Mouse (Mus musculus): ENCODE results near the gene Gemin5. TPM values are rescaled to one million over a fixed set of nuclear protein-coding genes. Genes with fewer than 3 reads are reported as not detected.
"Not testable (repeated sequence)": the region's sequence is repeated elsewhere in the genome, so short reads cannot be mapped to it uniquely, and the experiment has no call there.

Gemin5 gene
- polyA plus RNA-seq, 1 experiment from 2014 or later = 13.9 TPM

GRCm38 (mm10) chr11:58102581-58103343 is 65.6 kb downstream of the Gemin5 start:
- ATAC-seq = no peak
- Histone ChIP-seq H3K4me3 (peak overlapping the region; percentile 98; the same call in 1 of the 2 replicates), H3K4me1 (peaks cover 38% of the 10 kb centered on the region), H3K36me3 (ENCODE audit: poor library complexity, severe bottlenecking) (no peaks in the 10 kb centered on the region), H3K27ac (no peak overlapping the region), H3K27me3 (peaks cover 13% of the 10 kb centered on the region), H3K9ac (peak overlapping the region; percentile 93; the same call in 1 of the 2 replicates), H3K4me2 (peak overlapping the region; percentile 77), H3K9me3 (replicated peaks) (no peaks in the 10 kb centered on the region)
- 82% methylated on average over 9 of the region's 9 CpGs for WGBS

DNA sequence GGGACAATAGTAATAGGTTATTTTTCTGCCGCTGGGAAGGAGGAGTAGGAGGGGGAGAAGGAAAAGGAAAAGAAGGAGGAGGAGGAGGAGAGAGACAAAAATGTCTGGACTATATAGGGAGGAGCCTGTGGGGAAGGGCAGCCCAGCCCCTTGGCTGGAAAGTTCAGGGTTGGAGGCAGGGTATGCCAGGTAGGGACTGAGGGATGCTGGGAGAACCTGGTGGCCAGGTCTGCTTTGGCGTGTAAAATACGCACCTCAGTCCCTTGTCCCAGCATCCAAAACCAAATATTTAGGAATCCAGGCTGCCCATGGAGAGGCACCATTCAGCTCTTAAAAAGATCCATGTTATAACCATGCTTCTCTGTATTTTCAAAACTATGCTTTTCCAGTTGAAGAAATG is 66.2 kb downstream of the Gemin5 start:
- H3K4me3 ChIP-seq = no peak overlapping the region
- peaks cover 36% of the 10 kb centered on the region for H3K4me1 ChIP-seq
- H3K36me3 ChIP-seq (ENCODE audit: poor library complexity, severe bottlenecking) = no peaks in the 10 kb centered on the region
- no peak overlapping the region for H3K4me2 ChIP-seq
- no peak overlapping the region for H3K9ac ChIP-seq
- 91% methylated on average over 3 of the region's 3 CpGs for WGBS
- H3K27me3 ChIP-seq = peaks cover 18% of the 10 kb centered on the region
- no peaks in the 10 kb centered on the region for H3K9me3 ChIP-seq (replicated peaks)
- no peak for ATAC-seq
- no peak overlapping the region for H3K27ac ChIP-seq

DNA sequence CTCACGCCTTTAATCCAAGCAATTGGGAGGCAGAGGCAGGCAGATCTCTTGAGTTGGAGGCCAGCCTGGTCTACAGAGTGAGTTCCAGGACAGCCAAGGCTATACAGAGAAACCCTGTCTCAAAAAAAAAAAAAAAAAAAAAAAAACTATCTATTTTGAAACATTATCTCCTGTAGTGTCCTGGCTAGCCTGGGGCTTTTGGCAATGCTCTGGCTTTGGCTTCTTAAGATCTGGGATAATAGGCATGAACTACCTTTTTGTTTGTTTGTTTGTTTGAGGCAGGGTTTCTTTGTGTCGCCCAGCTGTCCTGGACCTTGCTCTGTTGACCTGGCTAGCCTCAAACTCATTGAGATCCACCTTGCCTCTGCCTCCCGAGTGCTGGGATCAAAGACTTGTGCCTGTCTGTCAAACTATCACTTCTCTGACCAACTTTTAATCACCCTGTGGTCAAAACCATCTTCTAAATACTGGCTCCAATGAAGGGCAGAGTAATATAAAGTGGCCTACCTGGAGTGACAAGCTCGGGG is 67.1 kb downstream of the Gemin5 start:
- H3K9me3 ChIP-seq (replicated peaks) = no peaks in the 10 kb centered on the region
- 83% methylated on average over 4 of the region's 4 CpGs for WGBS

GRCm38 (mm10) chr11:58100006-58100405 is 68.3 kb downstream of the Gemin5 start:
- Histone ChIP-seq H3K4me1 (peaks cover 21% of the 10 kb centered on the region), H3K9ac (0 out of 2 replicates have a peak overlapping the region, but pooled peaks have one; percentile 12), H3K9me3 (replicated peaks) (no peaks in the 10 kb centered on the region), H3K4me2 (no peak overlapping the region), H3K4me3 (no peak overlapping the region), H3K27me3 (peaks cover 36% of the 10 kb centered on the region), H3K36me3 (ENCODE audit: poor library complexity, severe bottlenecking) (no peaks in the 10 kb centered on the region), H3K27ac (no peak overlapping the region)
- 92% methylated on average over 2 of the region's 2 CpGs for WGBS
- ATAC-seq = no peak

More for the DNA sequence above, 67.1 kb downstream of the Gemin5 start:
- Histone ChIP-seq H3K4me1 (peaks cover 33% of the 10 kb centered on the region), H3K27me3 (peaks cover 27% of the 10 kb centered on the region), H3K27ac (no peak overlapping the region), H3K4me3 (no peak overlapping the region), H3K36me3 (ENCODE audit: poor library complexity, severe bottlenecking) (no peaks in the 10 kb centered on the region), H3K4me2 (no peak overlapping the region), H3K9ac (no peak overlapping the region)
- ATAC-seq = no peak

- Histone ChIP-seq H3K27me3 (peaks cover 36% of the 10 kb centered on the region), H3K4me2 (peak overlapping the region; percentile 64; the same call in 1 of the 2 replicates), H3K4me1 (peaks cover 13% of the 10 kb centered on the region)
- H3K4me3 ChIP-seq; H3K9me3 ChIP-seq (replicated peaks); H3K27ac ChIP-seq; H3K9ac ChIP-seq; H3K36me3 ChIP-seq (ENCODE audit: poor library complexity, severe bottlenecking); ATAC-seq: not testable (repeated sequence)
- 65% methylated on average over 5 of the region's 5 CpGs for WGBS
Measured at GRCm38 (mm10) chr11:58098366-58098720, 70.0 kb downstream of the Gemin5 start.

DNA sequence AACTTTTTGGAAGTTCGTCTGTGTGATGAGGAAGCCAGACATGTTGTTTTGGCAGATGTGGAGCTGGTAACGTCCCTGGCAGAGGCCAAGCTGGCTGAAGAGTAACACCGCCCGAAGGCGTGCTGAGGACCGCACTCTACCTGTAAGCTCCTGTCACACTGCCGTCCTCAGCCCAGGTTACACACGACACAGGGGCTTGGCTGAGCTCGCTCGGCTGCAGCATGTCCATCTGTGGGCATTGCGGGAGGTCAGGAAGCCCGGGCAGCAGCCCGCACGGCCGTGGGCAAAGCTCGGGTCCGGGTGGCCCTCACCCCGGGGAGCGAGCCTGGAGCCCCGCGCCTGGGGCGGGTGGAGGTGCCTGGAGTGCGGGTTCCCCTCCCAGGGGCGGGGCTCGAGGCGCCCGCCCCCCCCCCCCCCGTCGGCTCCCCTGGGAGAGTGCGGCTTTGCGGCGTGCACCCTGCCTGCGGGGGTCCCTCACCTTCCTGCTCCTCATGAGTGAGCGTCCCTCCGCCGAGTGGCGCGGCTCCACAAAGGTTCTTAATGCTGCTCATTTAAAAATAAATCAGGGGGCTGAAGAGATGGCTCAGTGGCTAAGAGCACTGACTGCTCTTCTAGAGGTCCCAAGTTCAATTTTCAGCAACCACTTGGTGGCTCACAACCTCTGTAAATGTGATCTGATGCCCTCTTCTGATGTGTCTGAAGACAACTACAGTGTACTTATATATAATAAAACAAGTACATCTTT is 70.5 kb downstream of the Gemin5 start:
- H3K4me3 ChIP-seq = peak overlapping the region; percentile 33
- H3K9ac ChIP-seq = peak overlapping the region; percentile 53
- no peaks in the 10 kb centered on the region for H3K9me3 ChIP-seq (replicated peaks)
- H3K4me2 ChIP-seq = peak overlapping the region; percentile 64
- H3K27me3 ChIP-seq = peaks cover 36% of the 10 kb centered on the region
- WGBS = 3% methylated on average over 30 of the region's 38 CpGs
- H3K4me1 ChIP-seq = peaks cover 8% of the 10 kb centered on the region
- no peaks in the 10 kb centered on the region for H3K36me3 ChIP-seq (ENCODE audit: poor library complexity, severe bottlenecking)
- ATAC-seq = no peak
- no peak overlapping the region for H3K27ac ChIP-seq

DNA sequence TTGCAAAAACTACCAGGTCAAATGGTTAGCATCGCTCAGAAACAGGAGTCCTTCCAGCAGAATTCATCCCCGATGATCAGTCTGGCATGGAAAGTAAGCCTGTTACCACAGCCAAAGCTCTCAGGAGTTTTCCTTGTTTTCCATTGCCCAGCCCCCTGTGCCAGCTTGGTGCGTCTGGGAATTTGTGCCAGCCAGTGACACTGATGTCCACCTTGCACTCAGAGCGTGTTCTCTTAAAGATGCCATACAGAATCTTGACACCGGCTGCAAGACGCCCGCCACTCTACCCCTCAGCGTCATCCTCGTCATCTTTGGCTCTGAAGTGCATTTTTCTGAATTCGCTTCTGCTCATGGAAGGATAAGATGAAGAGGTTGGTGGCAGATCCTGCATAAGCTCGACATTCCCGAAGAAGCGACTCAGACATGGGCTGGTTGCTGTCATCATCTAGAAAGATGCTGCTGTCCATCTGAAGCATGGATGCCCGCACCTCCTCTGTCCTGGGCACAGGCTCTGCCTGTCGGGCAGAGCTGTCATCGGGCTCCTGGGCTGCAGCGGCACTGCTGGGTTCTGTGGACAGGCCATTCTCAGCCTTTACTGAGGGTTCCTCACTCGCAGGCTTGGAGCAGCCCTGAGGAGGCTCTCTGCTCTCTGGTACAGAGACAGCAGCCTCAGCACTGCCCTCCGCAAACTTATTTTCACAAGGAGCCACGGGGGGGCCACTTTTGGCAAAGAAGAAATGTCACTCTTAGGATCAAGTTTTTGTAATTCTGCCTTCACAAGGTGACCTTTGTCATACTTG is 71.3 kb downstream of the Gemin5 start:
- WGBS = 51% methylated on average over 20 of the region's 20 CpGs
- Histone ChIP-seq H3K4me2 (peak overlapping the region; percentile 64), H3K4me3 (peak overlapping the region; percentile 33; the same call in 1 of the 2 replicates), H3K36me3 (ENCODE audit: poor library complexity, severe bottlenecking) (no peaks in the 10 kb centered on the region), H3K9ac (no peak overlapping the region), H3K4me1 (peaks cover 8% of the 10 kb centered on the region), H3K9me3 (replicated peaks) (no peaks in the 10 kb centered on the region), H3K27ac (no peak overlapping the region), H3K27me3 (peaks cover 36% of the 10 kb centered on the region)
- ATAC-seq = no peak

- ATAC-seq = no peak
- Histone ChIP-seq H3K27ac (no peak overlapping the region), H3K4me2 (no peak overlapping the region), H3K36me3 (ENCODE audit: poor library complexity, severe bottlenecking) (no peaks in the 10 kb centered on the region), H3K9me3 (replicated peaks) (no peaks in the 10 kb centered on the region), H3K9ac (no peak overlapping the region), H3K27me3 (peaks cover 36% of the 10 kb centered on the region), H3K4me3 (no peak overlapping the region), H3K4me1 (peaks cover 8% of the 10 kb centered on the region)
- WGBS = 89% methylated on average over 5 of the region's 5 CpGs
Measured at GRCm38 (mm10) chr11:58096160-58096559, 72.2 kb downstream of the Gemin5 start.

- 93% methylated on average over 1 of the region's 1 CpGs for WGBS
Measured at GRCm38 (mm10) chr11:58095561-58095960, 72.8 kb downstream of the Gemin5 start.

GRCm38 (mm10) chr11:58094766-58095165 is 73.6 kb downstream of the Gemin5 start:
- Histone ChIP-seq H3K27me3 (peaks cover 36% of the 10 kb centered on the region), H3K4me2 (no peak overlapping the region), H3K9ac (no peak overlapping the region), H3K27ac (no peak overlapping the region), H3K4me1 (peaks cover 8% of the 10 kb centered on the region), H3K9me3 (replicated peaks) (no peaks in the 10 kb centered on the region), H3K36me3 (ENCODE audit: poor library complexity, severe bottlenecking) (no peaks in the 10 kb centered on the region), H3K4me3 (no peak overlapping the region)
- ATAC-seq = no peak
- WGBS = 42% methylated on average over 4 of the region's 4 CpGs

More at GRCm38 (mm10) chr11:58095561-58095960, 72.8 kb downstream of the Gemin5 start:
- no peak overlapping the region for H3K27ac ChIP-seq
- H3K4me1 ChIP-seq = peaks cover 8% of the 10 kb centered on the region
- H3K4me2 ChIP-seq = no peak overlapping the region
- H3K9ac ChIP-seq = no peak overlapping the region
- no peaks in the 10 kb centered on the region for H3K36me3 ChIP-seq (ENCODE audit: poor library complexity, severe bottlenecking)
- H3K9me3 ChIP-seq (replicated peaks) = no peaks in the 10 kb centered on the region
- no peak for ATAC-seq
- no peak overlapping the region for H3K4me3 ChIP-seq
- peaks cover 36% of the 10 kb centered on the region for H3K27me3 ChIP-seq

DNA sequence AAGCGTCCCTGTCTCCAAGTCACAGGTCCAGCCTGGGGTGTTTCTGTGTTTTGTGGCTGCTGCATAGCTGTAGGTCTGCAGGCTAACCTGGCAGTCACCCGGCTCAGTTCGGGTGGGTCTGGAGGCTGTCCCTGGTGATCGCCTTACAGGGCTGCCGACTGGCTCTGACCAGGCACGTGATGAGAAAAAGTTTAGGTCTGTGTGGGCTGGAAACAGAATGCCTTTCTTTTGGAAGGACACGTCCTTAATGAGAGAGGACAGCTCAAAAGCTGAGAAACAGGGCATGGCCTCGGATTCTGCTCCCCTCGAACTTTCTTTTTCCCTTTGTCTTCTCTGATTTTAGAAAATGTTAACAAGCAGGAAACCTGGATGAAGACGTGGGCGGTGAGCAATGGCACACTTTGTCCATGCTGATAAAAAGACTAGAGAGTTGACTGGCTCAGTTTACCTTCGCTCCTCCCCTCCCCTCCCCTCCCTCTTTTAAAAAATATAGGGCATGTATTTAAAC is 75.3 kb downstream of the Gemin5 start, which contains the start of gene Gm12248:
Gene Gm12248 (minus strand): TSS at position 114 of the 508 bp plus-strand sequence.
- peaks cover 7% of the 10 kb centered on the region for H3K4me1 ChIP-seq
- no peak for ATAC-seq
- H3K9ac ChIP-seq = no peak within 1 kb of the TSS
- no peak within 1 kb of the TSS for H3K4me2 ChIP-seq
- no peak within 1 kb of the TSS for H3K4me3 ChIP-seq
- peaks cover 26% of the 10 kb centered on the region for H3K27me3 ChIP-seq
- no peaks in the 10 kb centered on the region for H3K9me3 ChIP-seq (replicated peaks)
- no peaks in the 10 kb centered on the region for H3K36me3 ChIP-seq (ENCODE audit: poor library complexity, severe bottlenecking)
- WGBS = 19% methylated on average over 12 of the region's 12 CpGs
- H3K27ac ChIP-seq = no peak within 1 kb of the TSS

Measured in forebrain, embryonic 13.5 days (tissue).